Mouse (Mus musculus): ENCODE results near the gene Ifngr1. TPM values are rescaled to one million over a fixed set of nuclear protein-coding genes. Genes with fewer than 3 reads are reported as not detected.

Gene Ifngr1
- polyA plus RNA-seq, 1 experiment: 37.4 TPM

DNA sequence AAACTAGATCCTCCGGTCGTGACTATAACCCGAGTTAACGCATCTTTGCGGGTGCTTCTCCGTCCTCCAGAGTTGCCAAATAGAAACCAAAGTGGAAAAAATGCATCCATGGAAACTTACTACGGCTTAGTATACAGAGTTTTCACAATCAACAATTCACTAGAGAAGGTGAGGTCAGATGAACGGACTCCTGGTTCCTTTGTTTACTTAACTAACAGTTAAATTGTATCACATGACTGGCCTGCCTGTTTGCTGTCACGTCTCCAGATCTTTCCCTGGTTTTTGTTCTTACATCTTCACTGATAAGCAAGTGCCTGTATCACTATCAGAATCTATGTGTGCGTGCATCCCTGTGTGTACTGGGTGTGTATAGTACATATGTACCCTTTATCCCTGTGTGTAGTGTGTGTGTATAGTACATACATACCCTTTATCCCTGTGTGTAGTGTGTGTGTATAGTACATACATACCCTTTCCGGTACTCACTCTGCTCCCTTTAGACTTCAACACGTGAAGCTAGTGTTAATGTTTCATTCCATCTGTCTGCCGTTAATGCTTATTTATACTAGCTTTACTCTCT is 40.0 kb downstream of the Ifngr1 start:
- H3K4me3 ChIP-seq (ENCODE audit: low read depth, low read length): no peak overlapping the region
- TF ChIP-seq CTCF (IDR thresholded peaks at IDR 0.05; ENCODE audit: extremely low read depth, insufficient read length, insufficient replicate concordance, low read depth, low read length): no peak
- TF ChIP-seq POLR2A (IDR thresholded peaks at IDR 0.05; ENCODE audit: low read depth, low read length): no peak
- 21% methylated on average over 13 of the region's 13 CpGs for WGBS

DNA sequence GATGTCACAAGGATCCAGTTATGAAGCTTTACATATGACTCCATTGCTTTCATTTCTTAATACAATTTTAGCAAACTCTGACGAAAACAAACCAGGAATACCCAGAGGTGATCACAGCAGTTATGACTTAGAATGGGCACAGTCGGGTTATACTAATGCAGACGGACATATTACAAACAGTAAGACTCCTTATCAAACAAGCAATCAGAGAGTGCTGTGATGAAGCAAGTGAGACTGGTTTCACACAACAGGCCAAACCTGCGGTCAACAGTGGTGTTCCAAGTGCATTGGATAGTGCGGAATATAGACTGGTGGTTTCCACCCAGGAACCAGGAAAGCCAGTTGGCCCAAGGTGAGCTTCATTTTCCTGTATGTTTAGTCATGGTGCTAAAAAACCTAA is 47.1 kb downstream of the Ifngr1 start:
- Histone ChIP-seq H3K4me3 (ENCODE audit: low read depth, low read length) (no peak overlapping the region), H3K36me3 (ENCODE audit: control insufficient read depth, insufficient read depth, low read length) (no peaks in the 10 kb centered on the region), H3K27me3 (ENCODE audit: control insufficient read depth, insufficient read depth, low read length) (no peaks in the 10 kb centered on the region), H3K27ac (ENCODE audit: insufficient read depth, low read depth, low read length) (no peak overlapping the region), H3K4me1 (ENCODE audit: control insufficient read depth, insufficient read depth, insufficient read length, low read length) (no peaks in the 10 kb centered on the region)
- no peak for TF ChIP-seq CTCF (IDR thresholded peaks at IDR 0.05; ENCODE audit: extremely low read depth, insufficient read length, insufficient replicate concordance, low read depth, low read length)
- no peak for TF ChIP-seq POLR2A (IDR thresholded peaks at IDR 0.05; ENCODE audit: low read depth, low read length)
- WGBS: 87% methylated on average over 5 of the region's 5 CpGs

More for the DNA sequence above, 40.0 kb downstream of the Ifngr1 start:
- H3K36me3 ChIP-seq (ENCODE audit: control insufficient read depth, insufficient read depth, low read length): no peaks in the 10 kb centered on the region
- H3K27me3 ChIP-seq (ENCODE audit: control insufficient read depth, insufficient read depth, low read length): no peaks in the 10 kb centered on the region
- no peak overlapping the region for H3K27ac ChIP-seq (ENCODE audit: insufficient read depth, low read depth, low read length)
- no peaks in the 10 kb centered on the region for H3K4me1 ChIP-seq (ENCODE audit: control insufficient read depth, insufficient read depth, insufficient read length, low read length)

DNA sequence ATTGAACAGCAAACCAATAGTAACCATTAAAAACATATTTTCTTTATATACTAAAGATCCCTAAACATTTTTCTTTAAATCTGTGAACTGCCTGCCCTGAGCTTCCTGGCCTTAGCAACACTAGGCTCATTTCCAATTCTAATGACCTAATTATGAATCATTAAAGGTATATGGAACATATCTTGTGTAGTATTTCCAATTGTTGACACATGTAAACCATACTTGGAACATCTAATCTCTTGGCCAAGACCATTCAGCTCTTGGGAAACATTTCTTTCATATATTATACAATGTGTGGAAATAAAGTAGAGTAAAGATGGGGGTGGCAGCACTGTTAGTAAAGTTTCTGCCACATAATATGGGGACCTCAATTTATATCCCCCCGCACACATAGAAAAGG is 47.9 kb downstream of the Ifngr1 start:
- no peak for TF ChIP-seq POLR2A (IDR thresholded peaks at IDR 0.05; ENCODE audit: low read depth, low read length)
- TF ChIP-seq CTCF (IDR thresholded peaks at IDR 0.05; ENCODE audit: extremely low read depth, insufficient read length, insufficient replicate concordance, low read depth, low read length): no peak
- Histone ChIP-seq H3K36me3 (ENCODE audit: control insufficient read depth, insufficient read depth, low read length) (no peaks in the 10 kb centered on the region), H3K27ac (ENCODE audit: insufficient read depth, low read depth, low read length) (no peak overlapping the region), H3K4me3 (ENCODE audit: low read depth, low read length) (no peak overlapping the region), H3K4me1 (ENCODE audit: control insufficient read depth, insufficient read depth, insufficient read length, low read length) (peaks cover 3% of the 10 kb centered on the region; the same call in 1 of the 2 replicates), H3K27me3 (ENCODE audit: control insufficient read depth, insufficient read depth, low read length) (no peaks in the 10 kb centered on the region)
- WGBS: 100% methylated on average over 1 of the region's 1 CpGs

DNA sequence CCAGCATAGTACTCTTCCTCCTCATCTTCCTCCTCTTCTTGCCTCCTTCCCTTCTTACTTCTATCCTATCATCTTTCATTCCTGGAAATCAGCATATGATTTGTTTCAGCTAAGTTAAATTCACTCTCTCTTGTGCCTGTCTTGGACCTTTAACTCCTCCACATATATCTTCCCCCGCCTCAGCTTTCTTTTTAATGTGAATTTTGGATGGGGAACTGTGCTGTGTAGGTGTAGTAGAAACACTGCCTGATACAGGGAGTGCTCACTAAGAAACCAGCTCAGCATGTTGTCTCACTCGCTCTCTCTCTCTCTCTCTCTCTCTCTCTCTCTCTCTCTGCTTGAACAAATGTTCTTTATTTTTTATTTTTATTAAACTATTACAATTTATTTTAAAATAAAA is 53.4 kb downstream of the Ifngr1 start:
- 90% methylated on average over 2 of the region's 2 CpGs for WGBS
- Histone ChIP-seq H3K4me1 (ENCODE audit: control insufficient read depth, insufficient read depth, insufficient read length, low read length) (peaks cover 5% of the 10 kb centered on the region), H3K36me3 (ENCODE audit: control insufficient read depth, insufficient read depth, low read length) (no peaks in the 10 kb centered on the region), H3K27ac (ENCODE audit: insufficient read depth, low read depth, low read length) (no peak overlapping the region), H3K4me3 (ENCODE audit: low read depth, low read length) (no peak overlapping the region), H3K27me3 (ENCODE audit: control insufficient read depth, insufficient read depth, low read length) (no peaks in the 10 kb centered on the region)
- no peak for TF ChIP-seq POLR2A (IDR thresholded peaks at IDR 0.05; ENCODE audit: low read depth, low read length)
- TF ChIP-seq CTCF (IDR thresholded peaks at IDR 0.05; ENCODE audit: extremely low read depth, insufficient read length, insufficient replicate concordance, low read depth, low read length): no peak

DNA sequence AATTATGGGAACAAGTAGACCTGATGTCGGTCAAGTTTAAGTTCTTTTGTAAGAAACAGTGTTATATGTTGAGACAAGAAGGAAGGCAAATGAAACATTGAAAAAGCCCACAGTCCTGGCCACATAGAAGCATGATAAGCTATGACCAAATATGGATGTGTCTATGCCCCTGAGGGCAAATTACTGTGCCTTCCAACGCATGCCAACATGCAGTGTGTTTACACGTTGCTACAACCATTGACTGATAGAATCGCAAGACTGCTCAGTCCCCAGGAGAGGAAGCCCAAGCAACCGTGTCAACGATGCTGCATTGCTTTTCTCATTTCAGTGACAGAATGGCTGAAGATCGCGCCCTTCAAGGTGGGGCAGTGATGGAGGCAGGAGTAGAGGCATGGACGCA is 65.7 kb downstream of the Ifngr1 start:
- no peak for TF ChIP-seq CTCF (IDR thresholded peaks at IDR 0.05; ENCODE audit: extremely low read depth, insufficient read length, insufficient replicate concordance, low read depth, low read length)
- TF ChIP-seq POLR2A (IDR thresholded peaks at IDR 0.05; ENCODE audit: low read depth, low read length): no peak
- Histone ChIP-seq H3K27me3 (ENCODE audit: control insufficient read depth, insufficient read depth, low read length) (no peaks in the 10 kb centered on the region), H3K36me3 (ENCODE audit: control insufficient read depth, insufficient read depth, low read length) (no peaks in the 10 kb centered on the region), H3K4me1 (ENCODE audit: control insufficient read depth, insufficient read depth, insufficient read length, low read length) (no peaks in the 10 kb centered on the region), H3K4me3 (ENCODE audit: low read depth, low read length) (no peak overlapping the region), H3K27ac (ENCODE audit: insufficient read depth, low read depth, low read length) (no peak overlapping the region)
- 87% methylated on average over 9 of the region's 9 CpGs for WGBS

Other genes starting within 250 kb of the Ifngr1 start
- not detected in 2 replicates for gene Olig3, start 235.4 kb upstream of the Ifngr1 start, polyA plus RNA-seq (2012; rRNA removed)
- 0.56 and 0.58 TPM in 2 replicates for gene Il22ra2, start 30.0 kb downstream of the Ifngr1 start, polyA plus RNA-seq (2012; rRNA removed)
- not detected in 2 replicates for gene Il20ra, start 120.6 kb downstream of the Ifngr1 start, polyA plus RNA-seq (2012; rRNA removed)